ENCODE assay signal across 8 mouse cellular contexts in the genomic region with DNA sequence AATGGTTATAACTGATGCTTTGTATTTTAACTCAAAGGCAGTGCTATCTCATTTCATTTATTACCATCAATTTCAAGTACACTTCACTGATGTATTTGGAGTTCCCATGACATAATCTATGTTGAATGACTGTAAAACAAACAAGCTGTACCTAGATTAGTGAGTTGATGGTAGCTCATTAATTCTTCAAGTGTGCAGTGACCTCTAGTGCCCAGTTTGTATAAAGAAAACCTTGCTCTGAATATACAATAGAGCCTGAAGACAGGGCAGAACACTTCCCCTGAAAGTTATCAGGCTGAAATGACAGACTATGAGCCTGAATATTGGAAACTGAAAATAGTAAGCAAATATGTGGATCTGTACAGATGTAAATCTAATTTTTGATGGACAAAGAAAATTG.
DNase-seq lines count a peak whose midpoint lies in the region; ATAC-seq and TF ChIP-seq lines count a peak whose summit lies in the region.

No protein-coding gene starts in this region.

- H3K4me1 ChIP-seq in hindbrain, embryonic 14.5 days (replicated peaks; ENCODE audit: control insufficient read depth, insufficient read depth, low read length) = no peaks in the 10 kb centered on the region

- peak; percentile 90 for ATAC-seq in hindbrain, embryonic 14.5 days (ENCODE audit: low FRiP score)

- peak; percentile 38 for TF ChIP-seq CTCF in gastrocnemius, adult 2 months (IDR thresholded peaks at IDR 0.05)

- H3K9ac ChIP-seq in hindbrain, embryonic 14.5 days = no peak overlapping the region

- H3K36me3 ChIP-seq in hindbrain, embryonic 14.5 days (replicated peaks; ENCODE audit: control insufficient read depth, insufficient read depth) = no peaks in the 10 kb centered on the region

- H3K4me2 ChIP-seq in hindbrain, embryonic 14.5 days (replicated peaks) = no peak overlapping the region

- H3K27me3 ChIP-seq in hindbrain, embryonic 14.5 days (ENCODE audit: control insufficient read depth, insufficient read depth, low read length) = no peaks in the 10 kb centered on the region

- H3K9me3 ChIP-seq in hindbrain, embryonic 14.5 days (ENCODE audit: control insufficient read depth, low read length) = no peaks in the 10 kb centered on the region

- no peak for DNase-seq in gastrocnemius, adult 2 months
- DNase-seq in gastrocnemius, postnatal 36 days = no peak
- DNase-seq in A20 (ENCODE audit: low read depth, low spot score) = peak; percentile 39
- DNase-seq in brain, embryonic 18.5 days (ENCODE audit: low read depth, low spot score) = peak; percentile 20
- DNase-seq in hindbrain, embryonic 14.5 days (ENCODE audit: low spot score) = peak; percentile 78
- DNase-seq in lung, postnatal 14 days = peak; percentile 21
- DNase-seq in urinary bladder, postnatal 14 days (ENCODE audit: low spot score) = no peak
- DNase-seq in heart, postnatal 25 days (ENCODE audit: low spot score) = no peak

- no peak overlapping the region for H3K27ac ChIP-seq in gastrocnemius, adult 2 months
- H3K27ac ChIP-seq in hindbrain, embryonic 14.5 days = no peak overlapping the region

- H3K4me3 ChIP-seq in gastrocnemius, adult 2 months = no peak overlapping the region
- no peak overlapping the region for H3K4me3 ChIP-seq in hindbrain, embryonic 14.5 days (replicated peaks; ENCODE audit: low read length)

- intact Hi-C loops in gastrocnemius, adult 2 months (cut with DNase I) = no loop called here
- intact Hi-C loops in gastrocnemius, postnatal 36 days (cut with DNase I) = loop anchor here (5.0 kb wide), 1 partner anchor 326 kb away; no protein-coding TSS in a partner anchor
- intact Hi-C loops in heart, postnatal 25 days (cut with DNase I) = loop anchor here (1.0 kb wide), 1 partner anchor 327 kb away; no protein-coding TSS in a partner anchor

Comparison
In these comparisons a context has a peak if more than half of its experiments do, and no peak if none do; other contexts are left out.
1. DNase-seq: peak in A20 (single experiment), brain, embryonic 18.5 days (single experiment), hindbrain, embryonic 14.5 days (single experiment) and lung, postnatal 14 days (single experiment); none in gastrocnemius, adult 2 months (single experiment), gastrocnemius, postnatal 36 days (0 of 2), urinary bladder, postnatal 14 days (single experiment) and heart, postnatal 25 days (single experiment).